Mouse (Mus musculus): ENCODE measurements around the gene Atxn1.

The Atxn1 gene

GRCm38 (mm10) chr13:45545974-45546373 lies 418.8 kb downstream of the Atxn1 start:
- DNase-seq (ENCODE audit: extremely low spot score, low read depth, low spot score): no peak

GRCm38 (mm10) chr13:45539205-45539568 lies 425.6 kb downstream of the Atxn1 start:
- DNase-seq (ENCODE audit: extremely low spot score, low read depth, low spot score): peak; percentile 63

- DNase-seq (ENCODE audit: extremely low spot score, low read depth, low spot score): peak; percentile 12
These were observed 426.1 kb downstream of the Atxn1 start for GRCm38 (mm10) chr13:45538532-45539204.

- no peak for DNase-seq (ENCODE audit: extremely low spot score, low read depth, low spot score)
These were observed 426.7 kb downstream of the Atxn1 start for GRCm38 (mm10) chr13:45538091-45538490.

GRCm38 (mm10) chr13:45537110-45537509 lies 427.7 kb downstream of the Atxn1 start:
- no peak for DNase-seq (ENCODE audit: extremely low spot score, low read depth, low spot score)

- no peak for DNase-seq (ENCODE audit: extremely low spot score, low read depth, low spot score)
These were observed 428.9 kb downstream of the Atxn1 start for GRCm38 (mm10) chr13:45535731-45536453.

GRCm38 (mm10) chr13:45530754-45531153 lies 434.1 kb downstream of the Atxn1 start:
- no peak for DNase-seq (ENCODE audit: extremely low spot score, low read depth, low spot score)

- DNase-seq (ENCODE audit: extremely low spot score, low read depth, low spot score): no peak
These were observed 436.0 kb downstream of the Atxn1 start for GRCm38 (mm10) chr13:45528787-45529186.

- DNase-seq (ENCODE audit: extremely low spot score, low read depth, low spot score): no peak
These were observed 437.4 kb downstream of the Atxn1 start for GRCm38 (mm10) chr13:45527232-45527964.

- DNase-seq (ENCODE audit: extremely low spot score, low read depth, low spot score): no peak
These were observed 438.6 kb downstream of the Atxn1 start for GRCm38 (mm10) chr13:45526230-45526629.

- no peak for DNase-seq (ENCODE audit: extremely low spot score, low read depth, low spot score)
These were observed 439.9 kb downstream of the Atxn1 start for GRCm38 (mm10) chr13:45524791-45525435.

- DNase-seq (ENCODE audit: extremely low spot score, low read depth, low spot score): no peak
These were observed 440.5 kb downstream of the Atxn1 start for GRCm38 (mm10) chr13:45524305-45524704.

GRCm38 (mm10) chr13:45516501-45517393 lies 448.1 kb downstream of the Atxn1 start:
- no peak for DNase-seq (ENCODE audit: extremely low spot score, low read depth, low spot score)

GRCm38 (mm10) chr13:45514832-45515422 lies 449.9 kb downstream of the Atxn1 start:
- no peak for DNase-seq (ENCODE audit: extremely low spot score, low read depth, low spot score)

GRCm38 (mm10) chr13:45514115-45514514 lies 450.7 kb downstream of the Atxn1 start:
- no peak for DNase-seq (ENCODE audit: extremely low spot score, low read depth, low spot score)

- DNase-seq (ENCODE audit: extremely low spot score, low read depth, low spot score): no peak
These were observed 451.5 kb downstream of the Atxn1 start for GRCm38 (mm10) chr13:45513009-45513984.

- no peak for DNase-seq (ENCODE audit: extremely low spot score, low read depth, low spot score)
These were observed 452.3 kb downstream of the Atxn1 start for GRCm38 (mm10) chr13:45512531-45512930.

- no peak for DNase-seq (ENCODE audit: extremely low spot score, low read depth, low spot score)
These were observed 452.9 kb downstream of the Atxn1 start for GRCm38 (mm10) chr13:45511706-45512435.
